Mouse (Mus musculus) midbrain, postnatal 0 days (tissue): ENCODE results near the gene Ggcx. TPM values are rescaled to one million over a fixed set of nuclear protein-coding genes. Genes with fewer than 3 reads are reported as not detected.

Experiments
- ATAC-seq: fragments of 200-750 bp; cut with Nextera tagmentation; 2 replicates; pipeline ENCODE4 v1.8.0; 2017; ENCODE audit warnings: moderate number of reproducible peaks, mild to moderate bottlenecking, moderate TSS enrichment, moderate library complexity; ENCODE audit not compliant: low FRiP score
- DNase-seq: peaks from one replicate; pipeline ENCODE4 v3.0.0-alpha.2; 2015; ENCODE audit warnings: low spot score
- H3K27ac ChIP-seq: fragments of 300-500 bp; sonication (generic); 2 replicates; pipeline ENCODE4 v1.5.1; 2014; ENCODE audit warnings: low read depth, mild to moderate bottlenecking, low read length, mixed read lengths
- H3K27me3 ChIP-seq: fragments of 300-500 bp; sonication (generic); 2 replicates; pipeline ENCODE4 v1.6.1; 2014; ENCODE audit warnings: low read length, control low read depth, mixed read lengths; ENCODE audit not compliant: insufficient read depth
- H3K36me3 ChIP-seq: fragments of 300-500 bp; sonication (generic); 2 replicates; pipeline ENCODE4 v1.6.1; 2014; ENCODE audit warnings: low read length, control low read depth, mixed read lengths; ENCODE audit not compliant: insufficient read depth
- H3K4me1 ChIP-seq: fragments of 300-500 bp; sonication (generic); 2 replicates; pipeline ENCODE4 v1.6.1; 2014; ENCODE audit warnings: mild to moderate bottlenecking, control low read depth, antibody characterized with exemption, low read length, mixed read lengths; ENCODE audit not compliant: insufficient read depth
- H3K4me2 ChIP-seq: fragments of 300-500 bp; sonication (generic); 2 replicates; pipeline ENCODE4 v1.6.1; 2014; ENCODE audit warnings: low read depth, mild to moderate bottlenecking, low read length, mixed read lengths; ENCODE audit not compliant: poor library complexity, severe bottlenecking
- H3K4me3 ChIP-seq: fragments of 300-500 bp; sonication (generic); 2 replicates; pipeline ENCODE4 v1.5.1; 2014; ENCODE audit warnings: low read depth, mild to moderate bottlenecking, low read length, moderate library complexity
- H3K9ac ChIP-seq: fragments of 300-500 bp; sonication (generic); replicated peaks from 2 replicates; pipeline ENCODE4 v1.6.1; 2014; ENCODE audit warnings: mild to moderate bottlenecking, low read length, moderate library complexity, mixed read lengths; ENCODE audit not compliant: poor library complexity, severe bottlenecking
- H3K9me3 ChIP-seq: fragments of 300-500 bp; sonication (generic); 2 replicates; pipeline ENCODE4 v1.6.1; 2016; ENCODE audit warnings: low read length, control low read depth
- CTCF ChIP-seq: IDR thresholded peaks from 2 replicates; pipeline ENCODE4 v1.5.1; 2016; ENCODE audit warnings: antibody characterized with exemption, mild to moderate bottlenecking
- WGBS: fragments of 180-500 bp; shearing (Covaris S2); extraction: QIAGEN DNeasy Blood & Tissue Kit; methylation state at CpG from one replicate; pipeline ENCODE4 v1.1.7; 2014; 5-methylcytosine and 5-hydroxymethylcytosine counted together
- polyA plus RNA-seq: library from polyadenylated mRNA; unstranded; fragments of >200 nt; fragmentation: Nextera tagmentation; extraction: Ambion mirVana; gene quantifications from 2 replicates; pipeline ENCODE4 v1.2.1, GENCODE M21; 2015
- total RNA-seq: library from RNA; depleted of rRNA; stranded (reverse); fragments of >200 nt; gene quantifications from 2 replicates; pipeline ENCODE4 v1.2.3, GENCODE M21; 2014

The Ggcx gene
- total and polyA plus RNA-seq, 2 experiments from 2014 or later, result 10.7 to 18.8 TPM

DNA sequence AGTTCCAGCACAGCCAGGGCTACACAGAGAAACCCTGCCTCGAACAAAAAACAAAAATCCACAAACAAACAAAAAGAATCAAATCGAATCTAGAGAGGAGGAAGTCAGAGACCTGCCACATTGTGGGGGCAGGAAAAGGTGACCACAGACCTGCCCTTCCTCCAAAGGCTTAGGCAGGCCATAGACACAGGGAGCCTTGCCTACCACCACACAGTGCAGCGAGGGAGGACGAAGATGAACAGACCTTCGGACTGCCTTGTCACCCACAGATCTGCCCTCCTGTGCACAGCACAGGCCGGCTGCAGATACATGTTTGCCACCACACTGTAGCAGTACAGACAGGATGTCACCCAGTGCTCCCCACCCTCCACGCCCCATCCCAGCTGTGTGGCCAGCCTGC is 3.6 kb upstream of the Ggcx start:
- H3K4me2 ChIP-seq, result no peak overlapping the region
- H3K9me3 ChIP-seq, result no peaks in the 10 kb centered on the region
- no peak for TF ChIP-seq CTCF
- WGBS, result 80% methylated on average over 7 of the region's 7 CpGs
- H3K4me3 ChIP-seq, result no peak overlapping the region
- ATAC-seq (no peak), DNase-seq (no peak)
- H3K9ac ChIP-seq, result no peak overlapping the region
- H3K27ac ChIP-seq, result no peak overlapping the region
- no peaks in the 10 kb centered on the region for H3K27me3 ChIP-seq
- peaks cover 5% of the 10 kb centered on the region; the same call in 1 of the 2 replicates for H3K4me1 ChIP-seq
- H3K36me3 ChIP-seq, result no peaks in the 10 kb centered on the region

DNA sequence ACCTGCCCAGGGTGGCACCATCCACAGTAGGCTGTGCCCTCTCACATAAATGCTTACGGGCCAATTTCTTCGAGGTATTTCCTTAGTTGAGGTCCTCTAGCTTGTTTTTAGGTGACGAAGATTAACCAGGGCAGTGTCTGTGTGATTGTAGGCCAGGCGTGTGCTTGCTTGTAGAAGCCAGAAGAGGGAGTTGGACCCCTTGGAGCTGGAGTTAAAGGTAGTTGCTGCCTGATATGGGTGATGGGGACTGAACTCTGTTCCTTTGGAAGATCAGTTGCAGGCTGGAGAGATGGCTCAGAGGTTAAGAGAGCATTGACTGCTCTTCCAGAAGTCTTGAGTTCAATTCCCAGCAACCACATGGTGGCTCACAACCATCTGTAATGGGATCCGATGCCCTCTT is 1.1 kb downstream of the Ggcx start:
- ATAC-seq, result no peak
- H3K36me3 ChIP-seq, result peaks cover 16% of the 10 kb centered on the region
- H3K9me3 ChIP-seq, result no peaks in the 10 kb centered on the region
- H3K4me3 ChIP-seq, result peak overlapping the region; percentile 74
- H3K4me2 ChIP-seq, result peak overlapping the region; percentile 73
- H3K27me3 ChIP-seq, result no peaks in the 10 kb centered on the region
- 0 out of 2 replicates have a peak overlapping the region, but pooled peaks have one; percentile 0 for H3K9ac ChIP-seq
- DNase-seq, result no peak
- 82% methylated on average over 5 of the region's 5 CpGs for WGBS
- H3K27ac ChIP-seq, result no peak overlapping the region
- H3K4me1 ChIP-seq, result peaks cover 10% of the 10 kb centered on the region; the same call in 1 of the 2 replicates
- 0 out of 2 replicates have a peak, but pooled peaks have one; percentile 8 for TF ChIP-seq CTCF

DNA sequence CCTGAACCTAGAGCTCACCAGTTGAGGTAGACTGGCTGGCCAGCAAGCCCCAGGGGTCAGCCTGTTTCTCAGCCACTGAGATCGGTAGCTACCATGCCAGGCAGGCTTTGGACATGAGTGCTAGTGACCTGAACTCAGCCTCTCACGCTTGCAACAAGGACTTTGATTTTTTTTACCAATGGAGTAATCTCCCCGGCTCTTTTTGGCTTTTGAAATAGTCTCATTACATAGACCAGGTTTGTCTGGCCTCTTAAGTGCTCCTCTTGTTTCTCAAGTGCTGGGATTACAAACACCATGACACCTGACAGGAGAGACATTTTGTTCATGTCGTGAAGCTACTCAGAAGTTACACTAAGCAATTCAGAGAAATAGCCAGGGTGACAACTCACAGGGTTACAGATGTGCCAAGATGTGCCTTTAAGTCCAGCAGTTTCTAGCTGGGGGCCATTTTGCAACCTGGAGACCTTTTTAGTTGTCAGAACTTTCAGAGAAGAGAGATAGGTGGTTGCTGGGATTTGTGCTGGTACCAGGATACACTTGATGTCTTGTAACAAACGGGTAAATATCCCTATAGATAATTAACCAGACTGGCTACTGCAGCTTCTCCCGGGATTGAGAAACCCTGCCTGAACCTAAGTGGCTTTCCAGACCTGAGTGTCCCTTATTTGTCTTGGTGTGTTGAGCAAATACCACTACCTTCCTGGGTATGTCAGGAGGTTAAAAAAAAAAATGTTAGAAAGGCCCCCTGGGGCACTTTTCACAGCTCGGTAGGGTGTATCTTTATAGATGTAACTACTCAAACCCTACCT is 2.1 kb downstream of the Ggcx start:
- H3K4me1 ChIP-seq, result peaks cover 10% of the 10 kb centered on the region; the same call in 1 of the 2 replicates
- H3K9ac ChIP-seq, result peak overlapping the region; percentile 8; the same call in 1 of the 2 replicates
- peaks cover 22% of the 10 kb centered on the region for H3K36me3 ChIP-seq
- H3K4me3 ChIP-seq, result no peak overlapping the region
- 91% methylated on average over 7 of the region's 7 CpGs for WGBS
- no peak overlapping the region for H3K27ac ChIP-seq
- no peak for TF ChIP-seq CTCF
- no peak for DNase-seq
- no peak for ATAC-seq
- no peak overlapping the region for H3K4me2 ChIP-seq
- H3K27me3 ChIP-seq, result no peaks in the 10 kb centered on the region
- no peaks in the 10 kb centered on the region for H3K9me3 ChIP-seq

DNA sequence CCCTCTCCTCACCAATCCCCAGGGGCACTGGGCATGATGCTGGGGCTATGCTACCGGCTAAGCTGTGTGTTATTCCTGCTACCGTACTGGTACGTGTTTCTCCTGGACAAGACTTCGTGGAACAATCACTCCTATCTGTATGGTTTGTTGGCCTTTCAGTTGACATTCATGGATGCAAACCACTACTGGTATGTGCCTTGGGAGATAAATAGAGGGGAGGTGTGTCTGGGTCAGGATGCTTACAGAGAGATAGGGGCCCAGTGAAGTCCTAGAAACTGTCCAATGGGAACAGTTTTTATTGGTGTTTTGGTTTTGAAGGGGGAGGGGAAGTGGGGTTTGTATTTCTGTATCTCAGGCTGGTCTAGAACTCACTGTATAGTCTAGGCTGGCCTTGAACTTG is 4.2 kb downstream of the Ggcx start:
- peaks cover 26% of the 10 kb centered on the region for H3K36me3 ChIP-seq
- WGBS, result 96% methylated on average over 4 of the region's 4 CpGs
- no peaks in the 10 kb centered on the region for H3K27me3 ChIP-seq
- H3K27ac ChIP-seq, result no peak overlapping the region
- H3K9me3 ChIP-seq, result no peaks in the 10 kb centered on the region
- H3K9ac ChIP-seq, result no peak overlapping the region
- no peak for ATAC-seq
- no peak overlapping the region for H3K4me2 ChIP-seq
- DNase-seq, result no peak
- no peak overlapping the region for H3K4me3 ChIP-seq
- peaks cover 10% of the 10 kb centered on the region; the same call in 1 of the 2 replicates for H3K4me1 ChIP-seq
- no peak for TF ChIP-seq CTCF

DNA sequence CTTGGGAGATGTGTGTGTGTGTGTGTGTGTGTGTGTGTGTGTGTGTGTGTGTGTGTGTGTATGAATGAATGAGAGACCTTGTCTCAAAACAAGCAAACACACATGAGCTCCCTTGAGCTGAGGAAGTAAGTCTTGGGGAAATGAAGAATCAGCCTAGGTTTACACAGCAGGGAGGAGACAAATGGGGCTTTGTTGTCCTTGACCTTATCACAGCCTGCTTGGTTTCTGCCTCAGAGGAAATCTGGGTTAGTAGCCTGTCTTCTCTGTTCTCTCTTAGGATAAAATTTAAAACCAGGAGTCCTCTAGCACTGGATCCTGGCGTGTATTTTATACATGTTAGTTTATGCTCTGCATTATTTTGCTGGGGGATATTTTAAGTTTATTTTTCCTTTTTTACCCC is 5.7 kb downstream of the Ggcx start:
- H3K4me1 ChIP-seq, result peaks cover 10% of the 10 kb centered on the region; the same call in 1 of the 2 replicates
- H3K27me3 ChIP-seq, result no peaks in the 10 kb centered on the region
- no peak overlapping the region for H3K4me2 ChIP-seq
- no peak overlapping the region for H3K27ac ChIP-seq
- DNase-seq, result no peak
- peaks cover 36% of the 10 kb centered on the region for H3K36me3 ChIP-seq
- no peak overlapping the region for H3K9ac ChIP-seq
- TF ChIP-seq CTCF, result no peak
- no peak overlapping the region for H3K4me3 ChIP-seq
- WGBS, result 91% methylated on average over 1 of the region's 1 CpGs
- ATAC-seq, result no peak
- no peaks in the 10 kb centered on the region for H3K9me3 ChIP-seq

DNA sequence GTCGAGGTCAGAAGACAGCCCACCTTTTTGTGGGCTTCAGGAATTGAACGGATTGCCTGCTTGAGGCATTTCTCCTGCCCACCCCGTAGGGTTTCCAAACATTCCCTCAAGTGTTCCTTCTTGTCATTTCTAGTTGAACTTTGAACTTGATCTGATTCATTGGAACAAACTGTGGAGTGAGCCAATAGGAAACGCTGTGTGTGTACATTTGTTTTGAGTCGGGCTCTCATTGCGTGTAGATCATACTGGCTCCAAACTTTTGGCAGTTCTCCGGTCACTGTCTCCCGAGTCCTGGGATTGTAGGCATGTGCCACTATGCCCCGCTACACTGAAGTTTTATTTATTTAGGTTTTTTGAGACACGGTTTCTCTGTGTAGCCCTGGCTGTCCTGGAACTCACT is 6.8 kb downstream of the Ggcx start:
- DNase-seq (no peak), ATAC-seq (no peak)
- TF ChIP-seq CTCF, result no peak
- Histone ChIP-seq H3K27ac (no peak overlapping the region), H3K27me3 (no peaks in the 10 kb centered on the region), H3K9ac (no peak overlapping the region), H3K36me3 (peaks cover 47% of the 10 kb centered on the region), H3K9me3 (no peaks in the 10 kb centered on the region), H3K4me3 (no peak overlapping the region), H3K4me2 (no peak overlapping the region), H3K4me1 (0 out of 2 replicates have a peak, but pooled peaks cover under 1% of the 10 kb centered on the region)
- WGBS, result 95% methylated on average over 10 of the region's 10 CpGs
